Mouse (Mus musculus): Measurements from ENCODE around the gene Slc9a8.

GRCm38 (mm10) chr2:167421330-167422149 is at the start of gene Slc9a8:
- peak; percentile 43 for TF ChIP-seq CTCF (IDR thresholded peaks at IDR 0.05)
- TF ChIP-seq POLR2A (IDR thresholded peaks at IDR 0.05; ENCODE audit: insufficient read depth, low read depth, low read length): peak; percentile 70
- peak; percentile 71 for TF ChIP-seq EP300 (IDR thresholded peaks at IDR 0.05; ENCODE audit: insufficient read depth, low read depth, low read length)

Measured in heart, adult 2 months (tissue).